Mouse (Mus musculus): Measurements from ENCODE around the gene Dcbld2. TPM values are rescaled to one million over a fixed set of nuclear protein-coding genes. Genes with fewer than 3 reads are reported as not detected.

The Dcbld2 gene
- 18.8 and 19.2 TPM in 2 replicates for polyA plus RNA-seq (2014; fragmentation: Nextera tagmentation; extraction: Ambion mirVana)

GRCm38 (mm10) chr16:58408062-58408486, at the start of gene Dcbld2:
Gene Dcbld2 (plus strand): TSS chr16:58408443.
- Histone ChIP-seq H3K27me3 (ENCODE audit: control insufficient read depth, insufficient read depth, low read length) (no peaks in the 10 kb centered on the region), H3K4me2 (ENCODE audit: low read depth) (peak within 1 kb of the TSS; percentile 76), H3K4me3 (ENCODE audit: low read depth, low read length) (peak within 1 kb of the TSS; percentile 93), H3K27ac (ENCODE audit: low read depth, low read length) (peak within 1 kb of the TSS; percentile 85), H3K9ac (ENCODE audit: low read length) (peak within 1 kb of the TSS; percentile 87), H3K36me3 (ENCODE audit: control insufficient read depth, insufficient read depth, low read length) (no peaks in the 10 kb centered on the region), H3K4me1 (ENCODE audit: control insufficient read depth, insufficient read depth, low read length) (peaks cover 9% of the 10 kb centered on the region; the same call in 1 of the 2 replicates), H3K9me3 (ENCODE audit: control insufficient read depth, low read length) (no peaks in the 10 kb centered on the region)
- ATAC-seq (ENCODE audit: insufficient read depth, low FRiP score, low TSS enrichment) (peak; percentile 99), DNase-seq (ENCODE audit: low spot score) (peak; percentile 97)
- under 1% methylated on average over 26 of the region's 32 CpGs for WGBS

- 68% methylated on average over 1 of the region's 1 CpGs for WGBS
- H3K4me1 ChIP-seq (ENCODE audit: control insufficient read depth, insufficient read depth, low read length) = no peaks in the 10 kb centered on the region
Observed at GRCm38 (mm10) chr16:58377170-58377569, 31.1 kb upstream of the Dcbld2 start.

GRCm38 (mm10) chr16:58377756-58378503, 30.3 kb upstream of the Dcbld2 start:
- H3K9me3 ChIP-seq (ENCODE audit: control insufficient read depth, low read length) = no peaks in the 10 kb centered on the region
- no peak for ATAC-seq (ENCODE audit: insufficient read depth, low FRiP score, low TSS enrichment)
- H3K4me2 ChIP-seq (ENCODE audit: low read depth) = no peak overlapping the region
- no peaks in the 10 kb centered on the region for H3K27me3 ChIP-seq (ENCODE audit: control insufficient read depth, insufficient read depth, low read length)
- H3K36me3 ChIP-seq (ENCODE audit: control insufficient read depth, insufficient read depth, low read length) = no peaks in the 10 kb centered on the region
- no peak overlapping the region for H3K4me3 ChIP-seq (ENCODE audit: low read depth, low read length)
- no peak overlapping the region for H3K9ac ChIP-seq (ENCODE audit: low read length)
- DNase-seq (ENCODE audit: low spot score) = no peak
- no peaks in the 10 kb centered on the region for H3K4me1 ChIP-seq (ENCODE audit: control insufficient read depth, insufficient read depth, low read length)
- WGBS = 80% methylated on average over 13 of the region's 13 CpGs
- H3K27ac ChIP-seq (ENCODE audit: low read depth, low read length) = no peak overlapping the region

More at GRCm38 (mm10) chr16:58377170-58377569, 31.1 kb upstream of the Dcbld2 start:
- Histone ChIP-seq H3K4me2 (ENCODE audit: low read depth) (no peak overlapping the region), H3K27me3 (ENCODE audit: control insufficient read depth, insufficient read depth, low read length) (no peaks in the 10 kb centered on the region), H3K36me3 (ENCODE audit: control insufficient read depth, insufficient read depth, low read length) (no peaks in the 10 kb centered on the region), H3K9ac (ENCODE audit: low read length) (no peak overlapping the region), H3K9me3 (ENCODE audit: control insufficient read depth, low read length) (no peaks in the 10 kb centered on the region), H3K27ac (ENCODE audit: low read depth, low read length) (no peak overlapping the region), H3K4me3 (ENCODE audit: low read depth, low read length) (no peak overlapping the region)
- ATAC-seq (ENCODE audit: insufficient read depth, low FRiP score, low TSS enrichment) (no peak), DNase-seq (ENCODE audit: low spot score) (no peak)

- 84% methylated on average over 4 of the region's 4 CpGs for WGBS
- ATAC-seq (ENCODE audit: insufficient read depth, low FRiP score, low TSS enrichment) (no peak), DNase-seq (ENCODE audit: low spot score) (no peak)
- no peak overlapping the region for H3K9ac ChIP-seq (ENCODE audit: low read length)
- no peak overlapping the region for H3K27ac ChIP-seq (ENCODE audit: low read depth, low read length)
- no peaks in the 10 kb centered on the region for H3K4me1 ChIP-seq (ENCODE audit: control insufficient read depth, insufficient read depth, low read length)
- no peak overlapping the region for H3K4me2 ChIP-seq (ENCODE audit: low read depth)
- no peaks in the 10 kb centered on the region for H3K36me3 ChIP-seq (ENCODE audit: control insufficient read depth, insufficient read depth, low read length)
- H3K4me3 ChIP-seq (ENCODE audit: low read depth, low read length) = no peak overlapping the region
- H3K9me3 ChIP-seq (ENCODE audit: control insufficient read depth, low read length) = no peaks in the 10 kb centered on the region
- H3K27me3 ChIP-seq (ENCODE audit: control insufficient read depth, insufficient read depth, low read length) = no peaks in the 10 kb centered on the region
Observed at GRCm38 (mm10) chr16:58386241-58386757, 21.9 kb upstream of the Dcbld2 start.

- Histone ChIP-seq H3K36me3 (ENCODE audit: control insufficient read depth, insufficient read depth, low read length) (no peaks in the 10 kb centered on the region), H3K9ac (ENCODE audit: low read length) (no peak overlapping the region), H3K4me2 (ENCODE audit: low read depth) (no peak overlapping the region), H3K4me1 (ENCODE audit: control insufficient read depth, insufficient read depth, low read length) (no peaks in the 10 kb centered on the region), H3K9me3 (ENCODE audit: control insufficient read depth, low read length) (no peaks in the 10 kb centered on the region), H3K4me3 (ENCODE audit: low read depth, low read length) (no peak overlapping the region), H3K27me3 (ENCODE audit: control insufficient read depth, insufficient read depth, low read length) (no peaks in the 10 kb centered on the region), H3K27ac (ENCODE audit: low read depth, low read length) (no peak overlapping the region)
- 39% methylated on average over 7 of the region's 7 CpGs for WGBS
- ATAC-seq (ENCODE audit: insufficient read depth, low FRiP score, low TSS enrichment) (peak; percentile 53; the same call in 1 of the 2 replicates), DNase-seq (ENCODE audit: low spot score) (peak; percentile 24)
Observed at GRCm38 (mm10) chr16:58389143-58389755, 19.0 kb upstream of the Dcbld2 start.

GRCm38 (mm10) chr16:58393036-58393435, 15.2 kb upstream of the Dcbld2 start:
- DNase-seq (ENCODE audit: low spot score) = no peak
- H3K27me3 ChIP-seq (ENCODE audit: control insufficient read depth, insufficient read depth, low read length) = no peaks in the 10 kb centered on the region
- ATAC-seq (ENCODE audit: insufficient read depth, low FRiP score, low TSS enrichment) = no peak
- no peak overlapping the region for H3K27ac ChIP-seq (ENCODE audit: low read depth, low read length)
- H3K4me2 ChIP-seq (ENCODE audit: low read depth) = no peak overlapping the region
- WGBS = 74% methylated on average over 3 of the region's 3 CpGs
- H3K9ac ChIP-seq (ENCODE audit: low read length) = no peak overlapping the region
- no peak overlapping the region for H3K4me3 ChIP-seq (ENCODE audit: low read depth, low read length)
- H3K36me3 ChIP-seq (ENCODE audit: control insufficient read depth, insufficient read depth, low read length) = no peaks in the 10 kb centered on the region
- H3K9me3 ChIP-seq (ENCODE audit: control insufficient read depth, low read length) = no peaks in the 10 kb centered on the region
- H3K4me1 ChIP-seq (ENCODE audit: control insufficient read depth, insufficient read depth, low read length) = no peaks in the 10 kb centered on the region

GRCm38 (mm10) chr16:58394156-58394555, 14.1 kb upstream of the Dcbld2 start:
- Histone ChIP-seq H3K27ac (ENCODE audit: low read depth, low read length) (no peak overlapping the region), H3K4me1 (ENCODE audit: control insufficient read depth, insufficient read depth, low read length) (no peaks in the 10 kb centered on the region), H3K4me2 (ENCODE audit: low read depth) (no peak overlapping the region), H3K4me3 (ENCODE audit: low read depth, low read length) (no peak overlapping the region), H3K36me3 (ENCODE audit: control insufficient read depth, insufficient read depth, low read length) (no peaks in the 10 kb centered on the region), H3K9me3 (ENCODE audit: control insufficient read depth, low read length) (no peaks in the 10 kb centered on the region), H3K9ac (ENCODE audit: low read length) (no peak overlapping the region), H3K27me3 (ENCODE audit: control insufficient read depth, insufficient read depth, low read length) (no peaks in the 10 kb centered on the region)
- ATAC-seq (ENCODE audit: insufficient read depth, low FRiP score, low TSS enrichment) = no peak
- DNase-seq (ENCODE audit: low spot score) = no peak
- WGBS = 92% methylated on average over 5 of the region's 5 CpGs

GRCm38 (mm10) chr16:58398604-58399003, 9.6 kb upstream of the Dcbld2 start:
- WGBS = 87% methylated on average over 3 of the region's 3 CpGs
- Histone ChIP-seq H3K4me2 (ENCODE audit: low read depth) (no peak overlapping the region), H3K4me1 (ENCODE audit: control insufficient read depth, insufficient read depth, low read length) (no peaks in the 10 kb centered on the region), H3K9ac (ENCODE audit: low read length) (no peak overlapping the region), H3K36me3 (ENCODE audit: control insufficient read depth, insufficient read depth, low read length) (no peaks in the 10 kb centered on the region), H3K27ac (ENCODE audit: low read depth, low read length) (no peak overlapping the region), H3K9me3 (ENCODE audit: control insufficient read depth, low read length) (no peaks in the 10 kb centered on the region), H3K27me3 (ENCODE audit: control insufficient read depth, insufficient read depth, low read length) (no peaks in the 10 kb centered on the region), H3K4me3 (ENCODE audit: low read depth, low read length) (no peak overlapping the region)
- DNase-seq (ENCODE audit: low spot score) (no peak), ATAC-seq (ENCODE audit: insufficient read depth, low FRiP score, low TSS enrichment) (no peak)

Data from neural tube, embryonic 11.5 days (tissue).